Mouse (Mus musculus) heart, postnatal 0 days (tissue): ENCODE measurements around the gene Nos3. TPM values are rescaled to one million over a fixed set of nuclear protein-coding genes. Genes with fewer than 3 reads are reported as not detected.

Experiments used
- ATAC-seq: fragments of 200-750 bp; cut with Nextera tagmentation; 2 replicates; pipeline ENCODE4 v1.8.0; 2017; ENCODE audit warnings: low read depth, moderate number of reproducible peaks, moderate library complexity; ENCODE audit not compliant: insufficient read depth
- DNase-seq: peaks from one replicate; pipeline ENCODE4 v3.0.0-alpha.2; 2016; ENCODE audit warnings: low spot score
- H3K27ac ChIP-seq: fragments of 300-500 bp; sonication (generic); 2 replicates; pipeline ENCODE4 v1.5.1; 2014; ENCODE audit warnings: low read depth, mild to moderate bottlenecking
- H3K27me3 ChIP-seq: fragments of 300-500 bp; sonication (generic); 2 replicates; pipeline ENCODE4 v1.6.1; 2014; ENCODE audit warnings: low read length, mixed read lengths; ENCODE audit not compliant: control insufficient read depth, insufficient read depth
- H3K36me3 ChIP-seq: fragments of 300-500 bp; sonication (generic); replicated peaks from 2 replicates; pipeline ENCODE4 v1.6.1; 2014; ENCODE audit warnings: low read length, mixed read lengths; ENCODE audit not compliant: control insufficient read depth, insufficient read depth
- H3K4me1 ChIP-seq: fragments of 300-500 bp; sonication (generic); 2 replicates; pipeline ENCODE4 v1.6.1; 2014; ENCODE audit warnings: antibody characterized with exemption; ENCODE audit not compliant: control insufficient read depth, insufficient read depth
- H3K4me2 ChIP-seq: fragments of 300-500 bp; sonication (generic); 2 replicates; pipeline ENCODE4 v1.6.1; 2014; ENCODE audit warnings: low read depth, mild to moderate bottlenecking, low read length, moderate library complexity
- H3K4me3 ChIP-seq: fragments of 300-500 bp; sonication (generic); 2 replicates; pipeline ENCODE4 v1.5.1; 2014; ENCODE audit warnings: low read depth, low read length
- H3K9ac ChIP-seq: fragments of 300-500 bp; sonication (generic); replicated peaks from 2 replicates; pipeline ENCODE4 v1.6.1; 2014; ENCODE audit warnings: low read depth, low read length, mixed read lengths
- H3K9me3 ChIP-seq: fragments of 300-500 bp; sonication (generic); replicated peaks from 2 replicates; pipeline ENCODE4 v1.6.1; 2016; ENCODE audit warnings: low read length; ENCODE audit not compliant: control insufficient read depth
- CTCF ChIP-seq: IDR thresholded peaks from 2 replicates; pipeline ENCODE4 v1.5.1; 2016; ENCODE audit warnings: antibody characterized with exemption, control low read depth, low read depth
- EP300 ChIP-seq: IDR thresholded peaks from 2 replicates; pipeline ENCODE4 v1.6.1; 2016; ENCODE audit warnings: antibody characterized with exemption, low read depth
- WGBS: fragments of 180-500 bp; shearing (Covaris S2); extraction: QIAGEN DNeasy Blood & Tissue Kit; methylation state at CpG from one replicate; pipeline ENCODE4 v1.1.7; 2014; 5-methylcytosine and 5-hydroxymethylcytosine counted together
- polyA plus RNA-seq: library from polyadenylated mRNA; unstranded; fragments of >200 nt; fragmentation: Nextera tagmentation; extraction: Ambion mirVana; gene quantifications from 2 replicates; pipeline ENCODE4 v1.2.1, GENCODE M21; 2015
- total RNA-seq: library from RNA; depleted of rRNA; stranded (reverse); fragments of >200 nt; gene quantifications from 2 replicates; pipeline ENCODE4 v1.2.3, GENCODE M21; 2014; ENCODE audit warnings: low replicate concordance

Gene Nos3
- total and polyA plus RNA-seq, 2 experiments from 2014 or later = 25.6 to 50.9 TPM

- Histone ChIP-seq H3K4me2 (peak overlapping the region; percentile 84), H3K9ac (peak overlapping the region; percentile 54), H3K4me1 (peaks cover 47% of the 10 kb centered on the region), H3K9me3 (no peaks in the 10 kb centered on the region), H3K27me3 (0 out of 2 replicates have a peak, but pooled peaks cover 6% of the 10 kb centered on the region), H3K4me3 (peak overlapping the region; percentile 47), H3K27ac (peak overlapping the region; percentile 47), H3K36me3 (no peaks in the 10 kb centered on the region)
- peak; percentile 59 for DNase-seq
- TF ChIP-seq EP300 = no peak
- peak; percentile 44 for TF ChIP-seq CTCF
- ATAC-seq = peak; percentile 28
- 1% methylated on average over 73 of the region's 73 CpGs for WGBS
These were observed 22.9 kb downstream of the Nos3 start for GRCm38 (mm10) chr5:24387264-24388241.

- Histone ChIP-seq H3K27ac (peak overlapping the region; percentile 11; the same call in 1 of the 2 replicates), H3K36me3 (no peaks in the 10 kb centered on the region), H3K4me3 (peak overlapping the region; percentile 47), H3K4me1 (peaks cover 42% of the 10 kb centered on the region), H3K9me3 (no peaks in the 10 kb centered on the region), H3K27me3 (0 out of 2 replicates have a peak, but pooled peaks cover 6% of the 10 kb centered on the region), H3K4me2 (peak overlapping the region; percentile 84), H3K9ac (peak overlapping the region; percentile 54)
- TF ChIP-seq CTCF = no peak
- TF ChIP-seq EP300 = no peak
- WGBS = 30% methylated on average over 26 of the region's 26 CpGs
- ATAC-seq (no peak), DNase-seq (no peak)
These were observed 23.8 kb downstream of the Nos3 start for GRCm38 (mm10) chr5:24388246-24388915.

GRCm38 (mm10) chr5:24389011-24389657, 24.5 kb downstream of the Nos3 start:
- 55% methylated on average over 6 of the region's 7 CpGs for WGBS
- peak; percentile 51 for DNase-seq
- H3K27ac ChIP-seq = no peak overlapping the region
- ATAC-seq = no peak
- no peak overlapping the region for H3K4me3 ChIP-seq
- no peaks in the 10 kb centered on the region for H3K36me3 ChIP-seq
- peaks cover 36% of the 10 kb centered on the region for H3K4me1 ChIP-seq
- H3K4me2 ChIP-seq = no peak overlapping the region
- H3K9ac ChIP-seq = no peak overlapping the region
- H3K9me3 ChIP-seq = no peaks in the 10 kb centered on the region
- TF ChIP-seq CTCF = no peak
- TF ChIP-seq EP300 = no peak
- H3K27me3 ChIP-seq = 0 out of 2 replicates have a peak, but pooled peaks cover 6% of the 10 kb centered on the region

- WGBS = 91% methylated on average over 4 of the region's 4 CpGs
- Histone ChIP-seq H3K4me2 (no peak overlapping the region), H3K36me3 (no peaks in the 10 kb centered on the region), H3K27ac (no peak overlapping the region), H3K9me3 (no peaks in the 10 kb centered on the region), H3K4me3 (no peak overlapping the region), H3K4me1 (peaks cover 34% of the 10 kb centered on the region), H3K27me3 (0 out of 2 replicates have a peak, but pooled peaks cover 6% of the 10 kb centered on the region), H3K9ac (no peak overlapping the region)
- TF ChIP-seq EP300 = no peak
- no peak for TF ChIP-seq CTCF
- ATAC-seq = no peak
- no peak for DNase-seq
These were observed 25.0 kb downstream of the Nos3 start for GRCm38 (mm10) chr5:24389658-24390020.

- Histone ChIP-seq H3K9ac (no peak within 1 kb of the TSS), H3K27me3 (no peaks in the 10 kb centered on the region), H3K27ac (peak within 1 kb of the TSS; percentile 92; the same call in 1 of the 2 replicates), H3K4me3 (no peak within 1 kb of the TSS), H3K4me1 (peaks cover 26% of the 10 kb centered on the region), H3K9me3 (no peaks in the 10 kb centered on the region), H3K36me3 (peaks cover 4% of the 10 kb centered on the region; the same call in 1 of the 2 replicates), H3K4me2 (no peak within 1 kb of the TSS)
- no peak for ATAC-seq
- no peak for TF ChIP-seq EP300
- TF ChIP-seq CTCF = no peak
- DNase-seq = no peak
- WGBS = 91% methylated on average over 7 of the region's 7 CpGs
These were observed 27.3 kb downstream of the Nos3 start, which contains the start of gene Atg9b for GRCm38 (mm10) chr5:24391864-24392263. TSS of gene Atg9b (minus strand) at chr5:24392143.
